Mouse (Mus musculus): ENCODE measurements around the gene Pik3cd. TPM values are rescaled to one million over a fixed set of nuclear protein-coding genes. Genes with fewer than 3 reads are reported as not detected.

The Pik3cd gene
- polyA plus RNA-seq (2012; rRNA removed; ENCODE audit: low replicate concordance), result 8.1 and 16.2 TPM in 2 replicates

DNA sequence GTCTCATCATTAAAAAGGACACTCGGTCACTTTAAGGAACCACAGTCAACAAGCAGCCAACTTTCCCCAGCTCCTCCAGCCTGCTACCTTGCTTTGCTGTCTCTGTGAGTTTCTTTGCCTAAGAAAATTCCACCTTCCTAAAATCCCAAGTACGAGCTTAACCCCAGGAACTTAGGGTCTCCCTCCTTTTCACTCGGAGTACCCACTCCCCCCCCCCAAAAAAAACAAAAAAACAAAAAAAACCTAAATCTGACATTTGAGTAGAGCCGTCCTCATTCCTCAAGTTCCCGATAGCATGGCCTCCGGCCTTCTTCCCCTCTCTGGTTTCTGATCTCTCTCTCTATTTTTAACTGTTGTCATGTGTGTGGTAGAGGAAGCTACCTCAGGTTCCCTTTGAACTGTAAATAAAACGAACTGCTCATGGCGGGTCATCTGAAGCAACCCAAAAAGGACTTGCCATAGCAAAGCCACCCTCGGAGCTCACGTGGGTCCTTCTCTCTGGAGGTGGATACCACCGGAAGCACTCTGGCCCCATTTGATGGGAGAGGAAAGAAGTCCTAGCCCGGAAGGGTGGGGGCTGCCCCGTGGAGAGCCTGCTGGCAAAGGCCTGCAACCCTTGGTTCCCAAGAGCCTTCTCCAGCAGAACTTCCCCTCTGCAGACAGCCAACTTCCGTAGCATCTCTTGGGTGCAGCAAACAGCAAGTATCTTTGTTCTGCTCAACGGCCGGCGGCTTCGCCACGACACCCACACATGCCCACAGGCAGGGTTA is at the start of gene Pik3cd:
Gene Pik3cd (minus strand): TSS at position 362 of the 770 bp plus-strand sequence.

DNA sequence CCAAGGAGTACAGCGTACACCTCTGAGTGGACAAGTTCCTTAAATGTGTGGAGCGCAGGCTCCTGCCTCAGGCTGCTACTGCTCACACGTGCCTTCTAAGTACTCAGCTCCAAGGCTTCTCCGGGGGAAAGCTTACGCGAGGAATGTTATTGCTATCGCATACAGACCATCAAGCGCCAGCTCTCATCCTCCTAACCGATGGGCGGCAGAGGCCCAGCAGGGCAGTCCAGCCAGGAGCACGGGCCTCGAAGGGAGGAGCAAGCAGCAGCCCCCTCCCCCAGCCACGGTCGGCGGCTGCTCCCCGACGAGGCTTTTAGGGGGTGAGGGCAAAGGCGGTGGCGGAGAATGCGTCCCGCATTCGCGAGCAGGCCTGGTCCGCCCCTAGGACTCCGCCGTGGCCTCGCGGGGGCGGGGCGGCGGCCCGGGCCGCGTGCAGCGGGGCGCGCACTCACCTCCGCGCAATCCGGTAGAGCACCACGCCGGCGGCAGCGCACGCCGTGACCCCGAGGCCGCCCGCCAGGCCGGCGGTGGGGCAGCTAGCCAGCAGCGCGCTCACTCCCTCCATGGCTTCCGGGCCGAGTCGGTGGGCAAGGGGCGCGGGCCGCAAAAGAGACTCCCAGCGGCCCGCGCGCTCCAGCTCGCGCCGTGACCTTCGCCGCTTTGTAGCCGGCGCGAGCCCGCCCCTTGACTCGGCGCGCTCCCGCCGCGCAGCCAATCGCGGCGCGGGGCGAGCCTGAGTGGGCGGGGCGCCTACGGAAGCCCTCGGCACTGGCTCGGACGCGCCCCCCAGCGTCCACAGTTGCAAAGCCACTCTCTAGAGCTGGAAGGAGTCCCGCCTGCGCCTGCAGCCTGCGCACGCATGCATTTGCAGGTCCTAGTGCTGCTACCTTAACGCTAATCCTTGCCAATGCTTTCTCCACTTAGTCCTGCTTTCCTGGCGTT is 35.3 kb upstream of the Pik3cd start, which contains the start of gene Tmem201:
Gene Tmem201 (minus strand): TSS at position 662 of the 942 bp plus-strand sequence.

Other genes starting within 250 kb of the Pik3cd start
- 24.5 and 39.1 TPM in 2 replicates for gene Rbp7, start 247.6 kb downstream of the Pik3cd start, polyA plus RNA-seq (2012; rRNA removed; ENCODE audit: low replicate concordance)
- gene Tmem274, start 225.2 kb downstream of the Pik3cd start, polyA plus RNA-seq (2012; rRNA removed; ENCODE audit: low replicate concordance), result not detected in 2 replicates
- gene Nmnat1, start 217.4 kb downstream of the Pik3cd start, polyA plus RNA-seq (2012; rRNA removed; ENCODE audit: low replicate concordance), result 10.5 and 16.9 TPM in 2 replicates
- 15.4 and 19.9 TPM in 2 replicates for gene Lzic, start 217.3 kb downstream of the Pik3cd start, polyA plus RNA-seq (2012; rRNA removed; ENCODE audit: low replicate concordance)
- 23.2 and 39.3 TPM in 2 replicates for gene Ctnnbip1, start 184.3 kb downstream of the Pik3cd start, polyA plus RNA-seq (2012; rRNA removed; ENCODE audit: low replicate concordance)
- gene Clstn1, start 116.1 kb downstream of the Pik3cd start, polyA plus RNA-seq (2012; rRNA removed; ENCODE audit: low replicate concordance), result 33.9 and 67.3 TPM in 2 replicates
- 34.0 and 63.4 TPM in 2 replicates for gene Tmem201, start 35.5 kb upstream of the Pik3cd start, polyA plus RNA-seq (2012; rRNA removed; ENCODE audit: low replicate concordance)
- gene Slc25a33, start 71.7 kb upstream of the Pik3cd start, polyA plus RNA-seq (2012; rRNA removed; ENCODE audit: low replicate concordance), result 12.1 and 16.5 TPM in 2 replicates